Mouse (Mus musculus) embryonic facial prominence, embryonic 10.5 days (tissue): ENCODE results near the gene Zcchc8. TPM values are rescaled to one million over a fixed set of nuclear protein-coding genes. Genes with fewer than 3 reads are reported as not detected.

Experiments
- DNase-seq: peaks from one replicate; pipeline ENCODE4 v3.0.0-alpha.2; 2017; ENCODE audit warnings: low spot score
- H3K27ac ChIP-seq: fragments of 300-500 bp; sonication (generic); replicated peaks from 2 replicates; pipeline ENCODE4 v1.5.1; 2016; ENCODE audit warnings: mild to moderate bottlenecking
- H3K27me3 ChIP-seq: fragments of 300-500 bp; sonication (generic); replicated peaks from 2 replicates; pipeline ENCODE4 v1.6.1; 2016; ENCODE audit warnings: low read depth, mild to moderate bottlenecking; ENCODE audit not compliant: poor library complexity, severe bottlenecking
- H3K36me3 ChIP-seq: fragments of 300-500 bp; sonication (generic); replicated peaks from 2 replicates; pipeline ENCODE4 v1.6.1; 2016; ENCODE audit warnings: mild to moderate bottlenecking, moderate library complexity
- H3K4me1 ChIP-seq: fragments of 300-500 bp; sonication (generic); 2 replicates; pipeline ENCODE4 v1.6.1; 2016
- H3K4me3 ChIP-seq: fragments of 300-500 bp; sonication (generic); 2 replicates; pipeline ENCODE4 v1.5.1; 2016; ENCODE audit warnings: mild to moderate bottlenecking, moderate library complexity
- H3K9me3 ChIP-seq: fragments of 300-500 bp; sonication (generic); 2 replicates; pipeline ENCODE4 v1.6.1; 2016; ENCODE audit warnings: mild to moderate bottlenecking
- WGBS: fragments of 180-500 bp; shearing (Covaris S2); methylation state at CpG from one replicate; pipeline ENCODE4 v1.1.7; 2016; 5-methylcytosine and 5-hydroxymethylcytosine counted together
- polyA plus RNA-seq: library from polyadenylated mRNA; unstranded; fragments of >200 nt; fragmentation: Nextera tagmentation; extraction: Ambion mirVana; gene quantifications from 2 replicates; pipeline ENCODE4 v1.2.1, GENCODE M21; 2016

Gene Zcchc8
- polyA plus RNA-seq, 1 experiment from 2014 or later: 86.3 TPM

GRCm38 (mm10) chr5:123709571-123709970 is 11.3 kb downstream of the Zcchc8 start:
- WGBS: 89% methylated on average over 4 of the region's 4 CpGs
- no peak for DNase-seq

GRCm38 (mm10) chr5:123708598-123708997 is 12.3 kb downstream of the Zcchc8 start:
- Histone ChIP-seq H3K4me3 (no peak overlapping the region), H3K27ac (no peak overlapping the region), H3K4me1 (no peaks in the 10 kb centered on the region), H3K27me3 (no peaks in the 10 kb centered on the region), H3K9me3 (no peaks in the 10 kb centered on the region), H3K36me3 (peaks cover 100% of the 10 kb centered on the region)
- WGBS: 94% methylated on average over 12 of the region's 12 CpGs
- DNase-seq: no peak

More at GRCm38 (mm10) chr5:123709571-123709970, 11.3 kb downstream of the Zcchc8 start:
- Histone ChIP-seq H3K9me3 (no peaks in the 10 kb centered on the region), H3K27me3 (no peaks in the 10 kb centered on the region), H3K27ac (no peak overlapping the region), H3K36me3 (peaks cover 100% of the 10 kb centered on the region), H3K4me1 (no peaks in the 10 kb centered on the region), H3K4me3 (no peak overlapping the region)

- peaks cover 87% of the 10 kb centered on the region for H3K36me3 ChIP-seq
- no peak overlapping the region for H3K4me3 ChIP-seq
- no peaks in the 10 kb centered on the region for H3K27me3 ChIP-seq
- 85% methylated on average over 11 of the region's 11 CpGs for WGBS
- no peaks in the 10 kb centered on the region for H3K9me3 ChIP-seq
- DNase-seq: no peak
- no peaks in the 10 kb centered on the region for H3K4me1 ChIP-seq
- no peak overlapping the region for H3K27ac ChIP-seq
Measured at GRCm38 (mm10) chr5:123700625-123701024, 20.3 kb downstream of the Zcchc8 start.

- WGBS: 31% methylated on average over 3 of the region's 3 CpGs
- Histone ChIP-seq H3K27ac (no peak overlapping the region), H3K9me3 (no peaks in the 10 kb centered on the region), H3K27me3 (no peaks in the 10 kb centered on the region), H3K4me3 (no peak overlapping the region), H3K4me1 (no peaks in the 10 kb centered on the region), H3K36me3 (peaks cover 73% of the 10 kb centered on the region)
- DNase-seq: peak; percentile 77
Measured at GRCm38 (mm10) chr5:123699198-123699597, 21.7 kb downstream of the Zcchc8 start.

- H3K36me3 ChIP-seq: peaks cover 51% of the 10 kb centered on the region
- DNase-seq: no peak
- WGBS: 93% methylated on average over 4 of the region's 4 CpGs
- H3K27me3 ChIP-seq: no peaks in the 10 kb centered on the region
- no peak overlapping the region for H3K27ac ChIP-seq
- H3K9me3 ChIP-seq: no peaks in the 10 kb centered on the region
- no peak overlapping the region for H3K4me3 ChIP-seq
- no peaks in the 10 kb centered on the region for H3K4me1 ChIP-seq
Measured at GRCm38 (mm10) chr5:123696961-123697360, 23.9 kb downstream of the Zcchc8 start.

GRCm38 (mm10) chr5:123696244-123696643 is 24.7 kb downstream of the Zcchc8 start:
- H3K4me3 ChIP-seq: no peak overlapping the region
- no peaks in the 10 kb centered on the region for H3K27me3 ChIP-seq
- DNase-seq: no peak
- 95% methylated on average over 7 of the region's 7 CpGs for WGBS
- no peak overlapping the region for H3K27ac ChIP-seq
- no peaks in the 10 kb centered on the region for H3K4me1 ChIP-seq
- no peaks in the 10 kb centered on the region for H3K9me3 ChIP-seq
- H3K36me3 ChIP-seq: peaks cover 44% of the 10 kb centered on the region

- WGBS: 66% methylated on average over 6 of the region's 6 CpGs
- Histone ChIP-seq H3K9me3 (no peaks in the 10 kb centered on the region), H3K27ac (no peak overlapping the region), H3K36me3 (peaks cover 26% of the 10 kb centered on the region), H3K4me3 (no peak overlapping the region), H3K4me1 (no peaks in the 10 kb centered on the region), H3K27me3 (no peaks in the 10 kb centered on the region)
- DNase-seq: no peak
Measured at GRCm38 (mm10) chr5:123694468-123694867, 26.4 kb downstream of the Zcchc8 start.

- no peaks in the 10 kb centered on the region for H3K36me3 ChIP-seq
- peak within 1 kb of the TSS; percentile 91 for H3K4me3 ChIP-seq
- under 1% methylated on average over 64 of the region's 64 CpGs for WGBS
- peaks cover 33% of the 10 kb centered on the region for H3K4me1 ChIP-seq
- peak; percentile 81 for DNase-seq
- H3K27me3 ChIP-seq: no peaks in the 10 kb centered on the region
- H3K27ac ChIP-seq: peak within 1 kb of the TSS; percentile 98
- no peaks in the 10 kb centered on the region for H3K9me3 ChIP-seq
Measured at GRCm38 (mm10) chr5:123684221-123685144, 36.4 kb downstream of the Zcchc8 start, which contains the start of gene Clip1. TSS of gene Clip1 (minus strand) at chr5:123684618.

GRCm38 (mm10) chr5:123683377-123684220 is 37.3 kb downstream of the Zcchc8 start:
- Histone ChIP-seq H3K27ac (peak overlapping the region; percentile 98), H3K27me3 (no peaks in the 10 kb centered on the region), H3K4me3 (peak overlapping the region; percentile 91), H3K4me1 (peaks cover 33% of the 10 kb centered on the region), H3K9me3 (no peaks in the 10 kb centered on the region), H3K36me3 (no peaks in the 10 kb centered on the region)
- DNase-seq: peak; percentile 75
- WGBS: 2% methylated on average over 92 of the region's 92 CpGs

- H3K27me3 ChIP-seq: no peaks in the 10 kb centered on the region
- no peaks in the 10 kb centered on the region for H3K9me3 ChIP-seq
- peak overlapping the region; percentile 91 for H3K4me3 ChIP-seq
- H3K4me1 ChIP-seq: peaks cover 33% of the 10 kb centered on the region
- WGBS: 4% methylated on average over 6 of the region's 6 CpGs
- peak; percentile 64 for DNase-seq
- no peaks in the 10 kb centered on the region for H3K36me3 ChIP-seq
- H3K27ac ChIP-seq: peak overlapping the region; percentile 98
Measured at GRCm38 (mm10) chr5:123683043-123683376, 37.9 kb downstream of the Zcchc8 start.

GRCm38 (mm10) chr5:123682372-123682771 is 38.5 kb downstream of the Zcchc8 start:
- WGBS: 38% methylated on average over 4 of the region's 4 CpGs
- no peak for DNase-seq
- peaks cover 33% of the 10 kb centered on the region for H3K4me1 ChIP-seq
- peaks cover 2% of the 10 kb centered on the region for H3K36me3 ChIP-seq
- peak overlapping the region; percentile 91 for H3K4me3 ChIP-seq
- H3K9me3 ChIP-seq: no peaks in the 10 kb centered on the region
- no peaks in the 10 kb centered on the region for H3K27me3 ChIP-seq
- H3K27ac ChIP-seq: no peak overlapping the region

- 68% methylated on average over 5 of the region's 5 CpGs for WGBS
- H3K27me3 ChIP-seq: no peaks in the 10 kb centered on the region
- H3K36me3 ChIP-seq: peaks cover 9% of the 10 kb centered on the region
- no peak for DNase-seq
- peaks cover 27% of the 10 kb centered on the region for H3K4me1 ChIP-seq
- H3K9me3 ChIP-seq: no peaks in the 10 kb centered on the region
- no peak overlapping the region for H3K27ac ChIP-seq
- H3K4me3 ChIP-seq: no peak overlapping the region
Measured at GRCm38 (mm10) chr5:123679546-123680263, 41.2 kb downstream of the Zcchc8 start.
